Mouse (Mus musculus) spleen, adult 12 weeks (tissue): Measurements from ENCODE around the gene Dock3.

Experiments
- DNase-seq: peaks from one replicate; pipeline ENCODE4 v3.0.0; 2022; ENCODE audit warnings: low spot score

The Dock3 gene

GRCm38 (mm10) chr9:107009841-107010240, 221.9 kb downstream of the Dock3 start:
- no peak for DNase-seq

- no peak for DNase-seq
Measured at GRCm38 (mm10) chr9:107003187-107003586, 228.5 kb downstream of the Dock3 start.

- DNase-seq = no peak
Measured at GRCm38 (mm10) chr9:106970742-106971141, 261.0 kb downstream of the Dock3 start.

DNA sequence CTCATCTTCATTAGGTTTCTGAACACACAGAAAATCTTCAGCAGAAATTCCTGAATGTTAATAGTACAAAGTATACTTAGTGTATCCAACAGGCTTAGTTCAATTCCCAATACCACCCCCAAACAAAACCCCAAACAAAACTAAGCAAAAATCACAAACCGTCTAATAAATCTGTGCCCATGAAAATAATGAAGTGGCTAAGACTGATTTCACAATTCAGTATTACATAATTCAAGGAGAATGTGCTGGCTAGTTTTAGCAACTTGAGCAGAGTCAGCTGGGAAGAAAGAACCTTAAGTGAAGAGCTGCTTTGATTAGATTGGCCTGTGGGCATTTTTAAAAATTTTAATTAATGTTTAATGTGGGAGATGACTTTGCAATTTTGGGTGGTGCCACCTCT, 273.3 kb downstream of the Dock3 start:
- no peak for DNase-seq

DNA sequence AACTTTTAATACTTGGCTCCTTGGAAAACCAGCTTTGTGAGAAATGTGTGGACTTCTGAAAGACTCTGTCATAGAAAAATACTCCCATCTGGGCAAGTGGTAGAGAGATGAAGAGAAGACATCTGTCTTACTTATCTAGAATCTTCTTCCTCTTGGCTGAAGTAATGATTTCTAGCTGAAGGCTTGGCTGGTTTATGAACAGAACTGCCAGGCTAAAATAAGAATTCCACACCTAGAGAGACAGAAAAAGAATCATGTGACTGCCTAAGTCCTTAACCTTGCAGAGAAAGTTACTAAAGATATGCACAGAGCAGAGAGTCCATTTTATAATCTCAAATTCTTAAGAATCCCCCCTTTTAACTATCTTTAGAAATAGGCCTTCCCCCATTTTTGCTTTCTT, 276.2 kb downstream of the Dock3 start:
- DNase-seq = no peak

DNA sequence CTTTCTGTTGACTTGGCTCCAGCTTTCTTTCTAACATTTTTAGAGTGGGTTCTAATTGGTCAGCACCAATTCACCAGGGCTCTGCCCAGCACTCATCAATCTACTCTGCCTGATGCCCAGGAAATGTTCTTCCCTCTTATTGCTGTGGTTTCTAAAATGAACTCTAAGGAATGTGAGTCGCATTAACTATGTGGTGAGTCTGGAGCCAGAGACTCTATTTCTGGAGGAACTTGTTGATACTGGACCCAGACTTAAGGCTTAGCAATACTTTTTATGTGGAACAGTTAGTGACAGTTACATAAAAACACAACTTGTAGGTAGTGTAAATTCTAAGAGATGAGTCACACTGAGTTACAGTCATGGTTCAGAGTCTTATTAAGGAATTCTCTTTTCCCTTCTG, 296.7 kb downstream of the Dock3 start:
- no peak for DNase-seq

- no peak for DNase-seq
Measured at GRCm38 (mm10) chr9:106914878-106915277, 316.8 kb downstream of the Dock3 start.

GRCm38 (mm10) chr9:106913759-106914158, 317.9 kb downstream of the Dock3 start:
- no peak for DNase-seq

DNA sequence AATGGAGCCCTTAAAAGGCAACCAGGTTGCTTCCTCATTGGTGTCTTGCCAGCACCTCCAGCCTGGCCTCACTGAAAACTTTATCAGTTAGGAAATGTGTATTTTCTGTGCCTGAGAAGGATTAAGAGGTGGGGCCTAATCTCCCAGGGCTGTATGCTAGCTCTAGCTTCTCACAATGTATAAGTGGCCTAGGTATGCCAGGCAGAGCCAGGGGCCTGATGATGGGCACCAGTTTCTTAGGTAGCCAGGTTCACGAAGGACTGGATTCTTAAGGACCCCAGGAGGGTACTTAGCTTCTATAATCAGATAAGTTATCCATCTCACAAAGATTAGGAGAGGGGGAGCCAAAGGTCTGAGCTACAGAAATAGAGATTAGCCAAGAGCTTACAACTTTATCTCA, 320.1 kb downstream of the Dock3 start:
- DNase-seq = no peak

GRCm38 (mm10) chr9:106908715-106909114, 323.0 kb downstream of the Dock3 start:
- no peak for DNase-seq

GRCm38 (mm10) chr9:106908174-106908573, 323.5 kb downstream of the Dock3 start:
- DNase-seq = no peak

- no peak for DNase-seq
Measured at GRCm38 (mm10) chr9:106906597-106906996, 325.1 kb downstream of the Dock3 start.

DNA sequence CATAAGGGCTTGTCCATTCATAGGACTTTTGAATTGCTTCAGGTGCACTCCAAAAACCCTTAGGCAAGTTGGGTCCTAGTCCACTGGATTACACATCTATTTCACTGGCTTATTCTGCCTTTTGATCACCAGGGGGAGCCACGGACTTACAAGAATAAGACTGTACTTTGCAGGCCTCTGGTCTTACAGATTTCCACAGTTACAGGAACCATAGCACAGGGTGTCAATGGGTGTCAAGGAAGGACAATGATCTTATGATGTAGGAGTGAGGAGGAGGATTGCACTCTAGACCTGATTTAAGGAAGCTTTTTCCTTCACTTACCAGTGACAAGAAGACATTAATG, 327.9 kb downstream of the Dock3 start:
- DNase-seq = no peak

GRCm38 (mm10) chr9:106903099-106903790, 328.5 kb downstream of the Dock3 start:
- DNase-seq = no peak

DNA sequence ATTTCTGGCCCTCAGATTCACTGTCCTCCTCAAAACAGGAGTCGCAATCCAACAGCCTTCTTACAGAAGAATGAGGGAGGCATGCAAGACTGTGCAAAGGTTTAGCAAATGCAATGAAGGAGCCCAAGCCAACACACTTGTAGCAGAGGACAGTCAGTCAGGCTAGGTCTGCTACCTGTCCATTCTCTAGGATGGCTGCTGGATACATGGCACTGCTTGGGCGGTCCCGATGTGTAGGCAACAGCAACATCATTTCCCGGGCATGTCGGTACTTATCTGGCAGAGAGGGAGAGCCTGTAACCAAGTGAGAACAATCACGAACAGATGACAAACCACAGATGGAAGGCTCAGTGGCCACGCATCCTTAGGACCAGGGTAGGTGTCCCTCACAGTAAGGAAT, 330.1 kb downstream of the Dock3 start:
- DNase-seq = no peak

DNA sequence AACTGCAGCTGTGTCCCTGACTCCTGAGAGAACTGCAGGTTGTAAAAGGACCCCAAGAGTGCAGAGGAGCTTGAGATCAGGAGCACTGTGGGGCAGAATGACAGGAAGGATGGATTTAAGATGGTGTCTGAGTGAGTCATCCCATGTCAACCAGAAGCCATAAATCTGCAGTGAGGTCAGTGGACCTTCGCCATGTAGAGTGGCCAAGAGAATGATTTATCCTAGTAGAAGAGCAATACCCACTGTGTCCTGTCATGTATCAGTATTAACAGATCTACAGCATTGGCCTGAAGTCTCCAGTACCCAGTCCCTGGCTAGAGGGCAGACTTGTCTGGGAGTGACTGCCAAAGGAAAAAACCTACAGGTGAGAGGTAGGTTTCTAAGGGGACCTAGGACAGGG, 332.8 kb downstream of the Dock3 start:
- DNase-seq = no peak

DNA sequence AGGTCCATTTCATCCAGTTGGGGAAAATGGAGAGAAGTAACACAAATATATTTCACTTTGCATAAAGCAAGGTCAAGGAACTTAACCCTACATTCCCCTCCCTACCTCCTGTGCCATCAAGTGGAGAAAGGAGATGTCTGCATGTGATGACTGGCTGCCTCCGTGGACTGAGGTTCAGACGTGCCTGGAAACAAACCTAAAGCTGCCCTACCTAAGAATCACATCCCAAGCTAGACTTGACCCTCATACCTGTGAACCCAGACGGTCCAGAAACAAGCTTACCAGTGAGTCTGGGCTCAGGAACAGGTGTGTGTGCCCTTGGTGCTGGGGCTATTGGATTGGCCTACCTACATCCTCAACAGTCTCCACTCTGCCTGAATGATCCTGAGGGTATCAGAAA, 338.4 kb downstream of the Dock3 start:
- DNase-seq = no peak

GRCm38 (mm10) chr9:106892552-106892875, 339.2 kb downstream of the Dock3 start:
- DNase-seq = no peak

DNA sequence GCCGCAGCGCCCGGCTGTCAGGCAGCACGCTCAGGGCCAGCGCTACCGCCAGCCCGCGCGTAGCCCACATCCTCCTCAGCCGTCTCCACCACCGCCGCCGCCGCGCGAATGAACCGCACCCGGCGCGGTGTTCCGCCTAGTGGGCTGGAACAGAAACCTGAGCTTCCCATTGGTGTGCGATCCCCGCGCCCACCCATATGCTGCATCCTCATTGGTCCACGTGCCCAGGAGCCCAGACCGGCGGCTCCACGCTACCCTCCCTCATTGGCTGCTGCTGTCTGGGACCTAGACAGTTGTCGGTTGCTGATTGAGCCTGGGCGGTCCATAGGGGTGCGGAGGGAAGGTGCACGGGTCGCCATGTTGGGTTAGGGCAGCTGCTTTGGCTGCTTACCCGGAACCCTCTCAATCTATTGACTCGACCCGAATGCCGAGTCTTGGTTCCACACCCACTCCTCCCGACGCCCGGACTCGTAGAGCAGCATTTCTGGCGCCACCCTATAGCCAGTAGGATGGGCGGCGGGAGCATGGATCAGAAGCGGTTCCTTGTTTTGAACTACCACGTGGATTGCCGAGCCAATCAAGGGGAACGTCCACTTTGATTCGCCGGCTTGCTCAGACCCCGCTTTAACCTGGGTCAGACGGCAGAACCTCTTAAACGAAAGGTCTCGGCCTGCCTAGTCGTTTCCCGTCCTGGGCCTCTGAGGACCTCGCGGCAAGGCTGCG, 339.7 kb downstream of the Dock3 start, which contains the start of gene Manf:
TSS of gene Manf (minus strand) at position 151 of the 723 bp plus-strand sequence.
- DNase-seq = peak; percentile 96

GRCm38 (mm10) chr9:106891341-106891741, 340.4 kb downstream of the Dock3 start:
- DNase-seq = no peak

GRCm38 (mm10) chr9:106890496-106891240, 341.0 kb downstream of the Dock3 start:
- DNase-seq = no peak

DNA sequence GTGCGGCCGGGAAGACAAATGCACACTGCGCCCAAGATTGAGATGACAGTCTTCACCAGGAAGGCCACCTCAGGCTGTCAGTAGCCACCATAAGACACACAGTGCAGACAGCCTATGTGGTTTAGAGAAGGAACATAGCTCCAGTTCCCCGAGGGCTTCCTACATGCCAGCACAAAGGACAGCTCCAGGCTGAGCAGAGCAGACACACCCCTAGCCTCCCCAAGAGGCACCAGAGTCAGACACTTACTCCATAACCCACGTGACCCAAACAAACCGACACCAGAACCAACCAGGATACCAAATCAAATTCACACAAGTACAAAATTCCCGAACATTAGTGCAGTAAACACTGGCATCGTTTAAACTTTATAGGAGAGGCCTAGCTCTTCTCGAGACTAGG, 342.4 kb downstream of the Dock3 start:
- no peak for DNase-seq

- no peak for DNase-seq
Measured at GRCm38 (mm10) chr9:106888346-106888745, 343.4 kb downstream of the Dock3 start.
